Mouse (Mus musculus): ENCODE results near the gene Pik3cb. TPM values are rescaled to one million over a fixed set of nuclear protein-coding genes. Genes with fewer than 3 reads are reported as not detected.

The Pik3cb gene
- polyA plus RNA-seq, 1 experiment from 2014 or later: 1.8 TPM

DNA sequence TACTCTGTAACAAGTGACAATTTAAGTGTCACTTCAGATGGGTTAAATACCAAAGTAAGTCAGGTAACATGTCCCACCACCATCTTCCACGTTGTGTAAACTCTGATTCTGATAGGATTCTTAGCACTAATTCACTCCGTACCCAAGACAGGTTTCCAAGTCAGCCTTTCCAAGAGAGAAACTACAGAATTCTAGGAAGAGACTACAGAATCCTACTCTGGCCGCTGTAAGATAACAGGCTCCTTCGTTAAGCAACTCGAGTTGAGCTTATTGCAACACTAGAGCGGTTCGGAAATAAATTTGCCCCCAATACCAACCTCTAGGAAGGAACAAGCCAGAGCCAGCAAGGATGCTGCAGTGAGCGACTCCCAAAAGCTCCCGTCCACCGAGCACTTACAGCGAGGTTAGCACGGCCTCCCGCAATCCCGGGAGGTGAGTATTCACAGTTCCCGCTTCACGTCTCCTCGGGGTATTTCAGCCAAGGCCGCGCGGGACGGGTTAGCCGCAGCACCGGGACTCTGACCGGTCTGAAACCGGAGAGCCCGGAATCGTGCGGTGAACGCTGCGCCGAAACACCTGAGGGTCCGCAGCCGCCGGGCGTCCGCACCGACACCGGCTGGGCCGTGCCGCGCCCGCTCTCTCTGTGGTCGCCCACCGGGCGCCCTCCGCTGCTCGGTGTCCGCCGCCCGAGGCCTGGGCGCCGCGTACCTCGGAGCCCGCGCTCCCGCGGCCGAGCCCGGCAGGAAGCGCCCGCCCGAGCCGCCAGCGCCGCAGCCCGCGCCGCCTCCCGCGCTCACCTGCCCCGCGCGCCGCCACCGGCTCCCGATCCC lies 1.0 kb downstream of the Pik3cb start:
- peak overlapping the region; percentile 78 for H3K27ac ChIP-seq (ENCODE audit: low read length)
- WGBS (ENCODE audit: insufficient replicate concordance): under 1% methylated on average over 61 of the region's 77 CpGs
- ATAC-seq (ENCODE audit: low read depth): peak; percentile 79
- peak overlapping the region; percentile 68 for H3K4me2 ChIP-seq (ENCODE audit: low read depth, low read length)
- peak overlapping the region; percentile 89 for H3K9ac ChIP-seq (ENCODE audit: low read depth, low read length)
- H3K4me1 ChIP-seq (ENCODE audit: control insufficient read depth, low read depth, low read length): peaks cover 34% of the 10 kb centered on the region
- peak overlapping the region; percentile 87 for H3K4me3 ChIP-seq (ENCODE audit: low read depth, low read length)
- H3K36me3 ChIP-seq (ENCODE audit: control insufficient read depth, insufficient read depth): no peaks in the 10 kb centered on the region
- no peaks in the 10 kb centered on the region for H3K27me3 ChIP-seq (ENCODE audit: control insufficient read depth, insufficient read depth, low read depth, low read length)
- no peaks in the 10 kb centered on the region for H3K9me3 ChIP-seq (replicated peaks; ENCODE audit: control insufficient read depth, low read length)

DNA sequence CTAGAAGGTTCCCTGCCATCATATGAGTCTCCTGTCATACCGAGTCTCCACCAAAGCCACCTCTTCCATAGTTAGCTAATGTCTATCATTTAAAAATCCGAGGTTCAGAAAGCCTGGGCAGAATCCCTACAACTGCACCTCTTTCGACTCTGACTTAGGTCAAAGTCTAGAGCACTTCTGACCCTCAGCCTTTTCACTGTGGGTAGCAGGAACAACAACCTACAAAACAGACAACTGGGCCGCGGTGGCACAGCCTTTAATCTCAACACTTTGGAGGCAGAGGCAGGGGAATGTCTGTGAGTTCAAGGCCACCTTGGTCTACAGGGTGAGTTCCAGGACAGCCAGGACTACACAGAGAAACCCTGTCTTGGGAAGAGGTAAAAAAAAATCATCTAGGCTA lies 3.1 kb downstream of the Pik3cb start:
- H3K9ac ChIP-seq (ENCODE audit: low read depth, low read length): no peak overlapping the region
- no peaks in the 10 kb centered on the region for H3K36me3 ChIP-seq (ENCODE audit: control insufficient read depth, insufficient read depth)
- ATAC-seq (ENCODE audit: low read depth): no peak
- H3K27me3 ChIP-seq (ENCODE audit: control insufficient read depth, insufficient read depth, low read depth, low read length): no peaks in the 10 kb centered on the region
- no peak overlapping the region for H3K4me2 ChIP-seq (ENCODE audit: low read depth, low read length)
- WGBS (ENCODE audit: insufficient replicate concordance): 68% methylated on average over 5 of the region's 5 CpGs
- H3K9me3 ChIP-seq (replicated peaks; ENCODE audit: control insufficient read depth, low read length): no peaks in the 10 kb centered on the region
- no peak overlapping the region for H3K27ac ChIP-seq (ENCODE audit: low read length)
- H3K4me3 ChIP-seq (ENCODE audit: low read depth, low read length): no peak overlapping the region
- peaks cover 33% of the 10 kb centered on the region for H3K4me1 ChIP-seq (ENCODE audit: control insufficient read depth, low read depth, low read length)

DNA sequence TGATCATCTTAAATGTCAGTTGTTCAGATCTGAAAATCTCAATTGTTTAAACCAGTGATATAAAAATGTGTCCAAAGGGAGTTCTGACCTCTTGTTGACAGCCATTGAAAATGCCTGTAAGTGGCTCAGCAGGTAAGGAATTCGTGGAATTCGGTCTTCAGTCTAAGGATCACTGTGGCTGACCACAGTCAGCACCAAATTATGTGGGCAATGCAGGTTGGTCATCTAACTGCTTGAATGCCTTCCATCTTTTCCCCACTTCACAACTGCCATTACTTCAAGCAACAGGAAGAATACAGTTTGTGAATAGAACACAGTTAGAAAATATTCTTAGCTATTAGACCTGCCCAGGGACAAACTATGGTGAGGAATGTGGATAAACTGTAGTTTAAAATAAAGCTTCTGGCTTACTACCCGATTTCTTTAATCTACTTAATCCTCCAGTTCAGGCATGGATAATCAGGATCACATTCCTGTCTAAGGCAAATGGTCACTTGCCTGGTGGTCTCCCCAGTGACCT lies 8.4 kb downstream of the Pik3cb start:
- no peak for ATAC-seq (ENCODE audit: low read depth)
- no peak overlapping the region for H3K9ac ChIP-seq (ENCODE audit: low read depth, low read length)

DNA sequence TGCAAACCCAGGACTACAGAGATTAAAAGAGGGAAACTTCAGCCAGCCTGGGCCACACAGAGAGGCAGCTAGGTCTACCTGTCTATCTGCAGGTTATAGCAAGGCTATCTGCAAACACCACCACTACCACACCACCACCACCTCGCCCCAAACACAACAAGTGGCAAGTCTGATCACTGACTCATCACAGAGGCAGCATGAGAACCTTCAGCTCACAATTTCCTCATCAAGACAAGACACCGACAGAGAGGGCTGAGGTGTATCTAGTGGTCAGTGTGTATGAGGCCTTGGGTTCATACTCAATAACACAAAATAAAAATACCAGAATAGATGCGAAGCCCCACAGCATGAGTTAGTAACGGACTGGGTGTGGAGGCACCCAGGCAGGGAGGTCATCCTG lies 9.3 kb downstream of the Pik3cb start:
- ATAC-seq (ENCODE audit: low read depth): no peak
- H3K4me1 ChIP-seq (ENCODE audit: control insufficient read depth, low read depth, low read length): peaks cover 3% of the 10 kb centered on the region; the same call in 1 of the 2 replicates
- no peak overlapping the region for H3K4me3 ChIP-seq (ENCODE audit: low read depth, low read length)
- no peaks in the 10 kb centered on the region for H3K36me3 ChIP-seq (ENCODE audit: control insufficient read depth, insufficient read depth)
- no peak overlapping the region for H3K4me2 ChIP-seq (ENCODE audit: low read depth, low read length)
- H3K27me3 ChIP-seq (ENCODE audit: control insufficient read depth, insufficient read depth, low read depth, low read length): no peaks in the 10 kb centered on the region
- H3K9me3 ChIP-seq (replicated peaks; ENCODE audit: control insufficient read depth, low read length): no peaks in the 10 kb centered on the region
- H3K27ac ChIP-seq (ENCODE audit: low read length): no peak overlapping the region
- H3K9ac ChIP-seq (ENCODE audit: low read depth, low read length): no peak overlapping the region
- 61% methylated on average over 4 of the region's 4 CpGs for WGBS (ENCODE audit: insufficient replicate concordance)

More for the DNA sequence above, 8.4 kb downstream of the Pik3cb start:
- no peaks in the 10 kb centered on the region for H3K36me3 ChIP-seq (ENCODE audit: control insufficient read depth, insufficient read depth)
- no peak overlapping the region for H3K4me2 ChIP-seq (ENCODE audit: low read depth, low read length)
- H3K9me3 ChIP-seq (replicated peaks; ENCODE audit: control insufficient read depth, low read length): no peaks in the 10 kb centered on the region
- H3K4me1 ChIP-seq (ENCODE audit: control insufficient read depth, low read depth, low read length): peaks cover 3% of the 10 kb centered on the region; the same call in 1 of the 2 replicates
- no peak overlapping the region for H3K4me3 ChIP-seq (ENCODE audit: low read depth, low read length)
- WGBS (ENCODE audit: insufficient replicate concordance): 61% methylated on average over 3 of the region's 3 CpGs
- no peaks in the 10 kb centered on the region for H3K27me3 ChIP-seq (ENCODE audit: control insufficient read depth, insufficient read depth, low read depth, low read length)
- no peak overlapping the region for H3K27ac ChIP-seq (ENCODE audit: low read length)

DNA sequence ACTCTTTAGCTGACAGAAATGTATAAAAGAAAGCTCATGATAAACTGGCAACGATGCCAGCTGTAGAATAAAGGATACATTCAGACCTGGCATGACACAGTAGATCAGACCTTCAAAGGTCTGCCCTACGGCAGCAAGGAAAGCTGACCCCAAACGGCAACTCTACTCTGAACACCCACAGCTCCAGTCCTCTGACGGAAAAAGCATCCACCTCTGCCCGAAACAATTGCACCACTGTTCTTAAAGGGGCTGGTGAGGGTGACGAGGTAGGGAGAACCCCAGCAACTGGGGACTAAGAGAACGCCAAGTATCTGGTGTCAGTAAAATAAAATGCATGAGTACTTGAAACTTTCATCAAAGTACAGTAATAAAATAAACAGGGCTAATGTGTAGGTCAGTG lies 12.8 kb downstream of the Pik3cb start:
- Histone ChIP-seq H3K4me2 (ENCODE audit: low read depth, low read length) (no peak overlapping the region), H3K27ac (ENCODE audit: low read length) (no peak overlapping the region), H3K36me3 (ENCODE audit: control insufficient read depth, insufficient read depth) (no peaks in the 10 kb centered on the region), H3K4me1 (ENCODE audit: control insufficient read depth, low read depth, low read length) (peaks cover 7% of the 10 kb centered on the region), H3K9me3 (replicated peaks; ENCODE audit: control insufficient read depth, low read length) (no peaks in the 10 kb centered on the region), H3K27me3 (ENCODE audit: control insufficient read depth, insufficient read depth, low read depth, low read length) (no peaks in the 10 kb centered on the region), H3K9ac (ENCODE audit: low read depth, low read length) (no peak overlapping the region), H3K4me3 (ENCODE audit: low read depth, low read length) (no peak overlapping the region)
- 84% methylated on average over 7 of the region's 7 CpGs for WGBS (ENCODE audit: insufficient replicate concordance)
- no peak for ATAC-seq (ENCODE audit: low read depth)

DNA sequence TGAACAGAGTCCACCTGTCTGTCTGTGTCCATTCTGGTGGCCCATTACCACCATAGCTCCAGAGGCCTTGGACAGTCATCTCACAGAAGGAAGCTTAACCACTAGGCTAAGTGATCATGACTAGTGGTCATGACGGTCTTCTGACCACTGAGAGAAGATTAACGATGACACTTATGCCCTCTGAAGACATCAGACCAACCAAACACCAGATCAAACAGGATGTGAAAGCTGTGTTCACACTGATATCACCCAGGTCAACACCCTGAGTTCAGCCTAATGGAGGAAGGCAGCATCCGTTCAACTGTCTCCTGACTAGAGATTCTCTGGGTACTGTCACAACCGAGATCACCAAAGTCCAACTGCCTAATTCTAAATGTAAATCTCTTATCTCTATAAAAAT lies 17.7 kb downstream of the Pik3cb start:
- no peak overlapping the region for H3K27ac ChIP-seq (ENCODE audit: low read length)
- no peaks in the 10 kb centered on the region for H3K27me3 ChIP-seq (ENCODE audit: control insufficient read depth, insufficient read depth, low read depth, low read length)
- WGBS (ENCODE audit: insufficient replicate concordance): 11% methylated on average over 4 of the region's 4 CpGs
- no peak overlapping the region for H3K4me2 ChIP-seq (ENCODE audit: low read depth, low read length)
- 0 out of 2 replicates have a peak, but pooled peaks have one; percentile 21 for ATAC-seq (ENCODE audit: low read depth)
- no peaks in the 10 kb centered on the region for H3K9me3 ChIP-seq (replicated peaks; ENCODE audit: control insufficient read depth, low read length)
- H3K4me3 ChIP-seq (ENCODE audit: low read depth, low read length): no peak overlapping the region
- peaks cover 2% of the 10 kb centered on the region; the same call in 1 of the 2 replicates for H3K36me3 ChIP-seq (ENCODE audit: control insufficient read depth, insufficient read depth)
- peaks cover 4% of the 10 kb centered on the region for H3K4me1 ChIP-seq (ENCODE audit: control insufficient read depth, low read depth, low read length)
- no peak overlapping the region for H3K9ac ChIP-seq (ENCODE audit: low read depth, low read length)

DNA sequence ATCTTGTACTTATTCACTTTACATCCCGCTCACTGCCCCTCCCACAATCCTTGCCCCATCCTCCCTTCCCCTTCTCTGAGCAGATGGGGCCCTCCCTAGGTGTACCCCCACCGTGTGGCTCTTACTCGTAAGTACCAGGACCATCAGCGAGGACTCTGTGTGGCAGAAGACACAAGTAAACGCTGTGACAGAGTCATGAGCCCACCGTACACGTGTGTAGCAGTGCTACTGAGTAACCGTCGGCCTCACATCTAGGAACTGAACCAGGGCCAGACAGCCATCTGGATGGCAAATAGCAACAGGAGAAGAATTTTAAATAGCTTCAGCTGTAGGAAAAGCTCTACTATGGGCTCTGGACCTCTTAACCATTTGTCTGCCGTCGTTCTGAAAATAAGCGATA lies 28.0 kb downstream of the Pik3cb start:
- Histone ChIP-seq H3K4me2 (ENCODE audit: low read depth, low read length) (no peak overlapping the region), H3K4me3 (ENCODE audit: low read depth, low read length) (no peak overlapping the region), H3K9me3 (replicated peaks; ENCODE audit: control insufficient read depth, low read length) (no peaks in the 10 kb centered on the region), H3K9ac (ENCODE audit: low read depth, low read length) (no peak overlapping the region), H3K36me3 (ENCODE audit: control insufficient read depth, insufficient read depth) (no peaks in the 10 kb centered on the region), H3K4me1 (ENCODE audit: control insufficient read depth, low read depth, low read length) (no peaks in the 10 kb centered on the region), H3K27ac (ENCODE audit: low read length) (no peak overlapping the region), H3K27me3 (ENCODE audit: control insufficient read depth, insufficient read depth, low read depth, low read length) (no peaks in the 10 kb centered on the region)
- 80% methylated on average over 12 of the region's 12 CpGs for WGBS (ENCODE audit: insufficient replicate concordance)
- ATAC-seq (ENCODE audit: low read depth): no peak

DNA sequence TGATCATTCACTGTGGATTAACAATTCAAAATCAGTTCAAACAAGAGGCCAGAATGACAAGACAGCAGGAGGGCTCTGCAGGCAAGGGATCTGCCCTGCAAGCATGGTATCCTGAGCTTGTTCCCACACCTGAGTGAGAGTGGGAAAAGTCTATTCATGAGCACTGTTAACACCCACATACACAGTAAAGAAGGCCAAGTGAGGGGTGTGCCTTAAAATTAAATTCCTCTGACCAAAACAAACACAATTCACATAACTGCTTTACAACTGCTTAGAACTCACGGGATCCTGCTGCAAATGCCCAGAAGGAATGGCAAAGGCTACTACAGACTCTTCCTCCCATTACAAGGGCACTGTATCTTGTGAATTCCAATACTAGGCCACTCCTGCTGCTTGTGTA lies 29.3 kb downstream of the Pik3cb start:
- Histone ChIP-seq H3K27me3 (ENCODE audit: control insufficient read depth, insufficient read depth, low read depth, low read length) (no peaks in the 10 kb centered on the region), H3K36me3 (ENCODE audit: control insufficient read depth, insufficient read depth) (no peaks in the 10 kb centered on the region), H3K27ac (ENCODE audit: low read length) (no peak overlapping the region), H3K4me3 (ENCODE audit: low read depth, low read length) (no peak overlapping the region), H3K9me3 (replicated peaks; ENCODE audit: control insufficient read depth, low read length) (no peaks in the 10 kb centered on the region), H3K4me2 (ENCODE audit: low read depth, low read length) (no peak overlapping the region), H3K9ac (ENCODE audit: low read depth, low read length) (no peak overlapping the region), H3K4me1 (ENCODE audit: control insufficient read depth, low read depth, low read length) (no peaks in the 10 kb centered on the region)
- 72% methylated on average over 1 of the region's 1 CpGs for WGBS (ENCODE audit: insufficient replicate concordance)
- no peak for ATAC-seq (ENCODE audit: low read depth)

DNA sequence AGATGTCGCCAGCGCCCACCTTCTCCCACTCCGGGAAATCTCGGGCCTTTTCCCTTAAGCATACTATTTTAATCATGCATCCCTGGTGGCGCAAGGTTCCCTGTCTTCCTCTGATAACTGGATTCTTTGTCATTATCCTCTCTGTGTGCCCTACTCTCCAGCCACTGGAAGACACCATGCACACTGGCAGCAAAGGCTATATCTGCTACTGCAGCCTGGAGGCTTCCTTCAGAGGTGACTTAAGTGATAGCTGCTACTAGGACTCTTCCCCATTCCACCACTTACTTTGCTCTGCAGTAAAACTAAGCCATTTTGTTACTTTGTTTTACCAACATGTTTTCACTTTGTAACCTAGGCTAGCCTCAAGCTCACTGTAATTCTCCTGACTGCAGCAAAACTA lies 30.2 kb downstream of the Pik3cb start:
- H3K4me1 ChIP-seq (ENCODE audit: control insufficient read depth, low read depth, low read length): no peaks in the 10 kb centered on the region
- WGBS (ENCODE audit: insufficient replicate concordance): 53% methylated on average over 5 of the region's 5 CpGs
- peaks cover 5% of the 10 kb centered on the region for H3K36me3 ChIP-seq (ENCODE audit: control insufficient read depth, insufficient read depth)
- H3K9ac ChIP-seq (ENCODE audit: low read depth, low read length): no peak overlapping the region
- no peak for ATAC-seq (ENCODE audit: low read depth)
- H3K4me3 ChIP-seq (ENCODE audit: low read depth, low read length): no peak overlapping the region
- no peaks in the 10 kb centered on the region for H3K27me3 ChIP-seq (ENCODE audit: control insufficient read depth, insufficient read depth, low read depth, low read length)
- no peaks in the 10 kb centered on the region for H3K9me3 ChIP-seq (replicated peaks; ENCODE audit: control insufficient read depth, low read length)
- H3K4me2 ChIP-seq (ENCODE audit: low read depth, low read length): no peak overlapping the region
- no peak overlapping the region for H3K27ac ChIP-seq (ENCODE audit: low read length)

Data from liver, embryonic 16.5 days (tissue).